Mouse (Mus musculus): ENCODE data around the gene Themis2.

- TF ChIP-seq CTCF (IDR thresholded peaks at IDR 0.05; ENCODE audit: extremely low read depth, insufficient read length, insufficient replicate concordance, low read depth, low read length) (no peak), POLR2A (IDR thresholded peaks at IDR 0.05; ENCODE audit: low read depth, low read length) (no peak)
Measured at GRCm38 (mm10) chr4:132735389-132735788, 60.8 kb downstream of the Themis2 start.
